Mouse (Mus musculus): ENCODE measurements around the gene Snta1. TPM values are rescaled to one million over a fixed set of nuclear protein-coding genes. Genes with fewer than 3 reads are reported as not detected.
A peak's percentile ranks its signal among the peaks of the same experiment; 100 is the strongest.

The Snta1 gene
- polyA plus RNA-seq, 1 experiment from 2014 or later: 4.0 TPM

GRCm38 (mm10) chr2:154418001-154418400 lies 10.1 kb upstream of the Snta1 start:
- Histone ChIP-seq H3K4me1 (ENCODE audit: control insufficient read depth, insufficient read depth, low read length) (0 out of 2 replicates have a peak, but pooled peaks cover 8% of the 10 kb centered on the region), H3K4me3 (replicated peaks; ENCODE audit: low read depth, low read length) (no peak overlapping the region), H3K9ac (replicated peaks; ENCODE audit: low read length) (no peak overlapping the region), H3K36me3 (ENCODE audit: control insufficient read depth, insufficient read depth, low read length) (no peaks in the 10 kb centered on the region), H3K9me3 (ENCODE audit: control insufficient read depth, low read length) (no peaks in the 10 kb centered on the region), H3K27me3 (ENCODE audit: control insufficient read depth, insufficient read depth, low read length) (no peaks in the 10 kb centered on the region), H3K4me2 (ENCODE audit: low read length) (no peak overlapping the region), H3K27ac (replicated peaks; ENCODE audit: low read depth, low read length) (no peak overlapping the region)
- 97% methylated on average over 7 of the region's 7 CpGs for WGBS
- DNase-seq: no peak
- ATAC-seq (ENCODE audit: low FRiP score, low TSS enrichment): no peak

- 14% methylated on average over 3 of the region's 3 CpGs for WGBS
Measured at GRCm38 (mm10) chr2:154417107-154417506, 9.2 kb upstream of the Snta1 start.

GRCm38 (mm10) chr2:154412018-154412666 lies 4.2 kb upstream of the Snta1 start:
- WGBS: 69% methylated on average over 7 of the region's 7 CpGs
- H3K9ac ChIP-seq (replicated peaks; ENCODE audit: low read length): no peak overlapping the region
- no peaks in the 10 kb centered on the region for H3K36me3 ChIP-seq (ENCODE audit: control insufficient read depth, insufficient read depth, low read length)
- H3K27me3 ChIP-seq (ENCODE audit: control insufficient read depth, insufficient read depth, low read length): no peaks in the 10 kb centered on the region
- no peak overlapping the region for H3K27ac ChIP-seq (replicated peaks; ENCODE audit: low read depth, low read length)
- no peak overlapping the region for H3K4me3 ChIP-seq (replicated peaks; ENCODE audit: low read depth, low read length)
- H3K4me2 ChIP-seq (ENCODE audit: low read length): no peak overlapping the region
- H3K9me3 ChIP-seq (ENCODE audit: control insufficient read depth, low read length): no peaks in the 10 kb centered on the region
- DNase-seq (peak; percentile 90), ATAC-seq (ENCODE audit: low FRiP score, low TSS enrichment) (no peak)
- H3K4me1 ChIP-seq (ENCODE audit: control insufficient read depth, insufficient read depth, low read length): no peaks in the 10 kb centered on the region

More at GRCm38 (mm10) chr2:154417107-154417506, 9.2 kb upstream of the Snta1 start:
- peak; percentile 89 for DNase-seq
- Histone ChIP-seq H3K36me3 (ENCODE audit: control insufficient read depth, insufficient read depth, low read length) (no peaks in the 10 kb centered on the region), H3K27me3 (ENCODE audit: control insufficient read depth, insufficient read depth, low read length) (no peaks in the 10 kb centered on the region), H3K27ac (replicated peaks; ENCODE audit: low read depth, low read length) (no peak overlapping the region), H3K4me3 (replicated peaks; ENCODE audit: low read depth, low read length) (no peak overlapping the region), H3K4me1 (ENCODE audit: control insufficient read depth, insufficient read depth, low read length) (0 out of 2 replicates have a peak, but pooled peaks cover 8% of the 10 kb centered on the region), H3K4me2 (ENCODE audit: low read length) (no peak overlapping the region), H3K9ac (replicated peaks; ENCODE audit: low read length) (no peak overlapping the region), H3K9me3 (ENCODE audit: control insufficient read depth, low read length) (no peaks in the 10 kb centered on the region)
- no peak for ATAC-seq (ENCODE audit: low FRiP score, low TSS enrichment)

GRCm38 (mm10) chr2:154410355-154410754 lies 2.5 kb upstream of the Snta1 start:
- ATAC-seq (ENCODE audit: low FRiP score, low TSS enrichment) (no peak), DNase-seq (peak; percentile 30)
- H3K27ac ChIP-seq (replicated peaks; ENCODE audit: low read depth, low read length): no peak overlapping the region
- H3K4me2 ChIP-seq (ENCODE audit: low read length): no peak overlapping the region
- H3K9ac ChIP-seq (replicated peaks; ENCODE audit: low read length): no peak overlapping the region
- WGBS: 72% methylated on average over 2 of the region's 2 CpGs
- no peak overlapping the region for H3K4me3 ChIP-seq (replicated peaks; ENCODE audit: low read depth, low read length)
- H3K4me1 ChIP-seq (ENCODE audit: control insufficient read depth, insufficient read depth, low read length): peaks cover 5% of the 10 kb centered on the region; the same call in 1 of the 2 replicates
- no peaks in the 10 kb centered on the region for H3K27me3 ChIP-seq (ENCODE audit: control insufficient read depth, insufficient read depth, low read length)
- H3K9me3 ChIP-seq (ENCODE audit: control insufficient read depth, low read length): no peaks in the 10 kb centered on the region
- no peaks in the 10 kb centered on the region for H3K36me3 ChIP-seq (ENCODE audit: control insufficient read depth, insufficient read depth, low read length)

GRCm38 (mm10) chr2:154407063-154407642 lies 746 bp downstream of the Snta1 start:
- H3K9ac ChIP-seq (replicated peaks; ENCODE audit: low read length): peak overlapping the region; percentile 70
- no peak for ATAC-seq (ENCODE audit: low FRiP score, low TSS enrichment)
- peak overlapping the region; percentile 71 for H3K4me2 ChIP-seq (ENCODE audit: low read length)
- H3K36me3 ChIP-seq (ENCODE audit: control insufficient read depth, insufficient read depth, low read length): no peaks in the 10 kb centered on the region
- no peaks in the 10 kb centered on the region for H3K27me3 ChIP-seq (ENCODE audit: control insufficient read depth, insufficient read depth, low read length)
- H3K4me1 ChIP-seq (ENCODE audit: control insufficient read depth, insufficient read depth, low read length): peaks cover 11% of the 10 kb centered on the region; the same call in 1 of the 2 replicates
- DNase-seq: no peak
- 28% methylated on average over 11 of the region's 11 CpGs for WGBS
- peak overlapping the region; percentile 55 for H3K27ac ChIP-seq (replicated peaks; ENCODE audit: low read depth, low read length)
- no peaks in the 10 kb centered on the region for H3K9me3 ChIP-seq (ENCODE audit: control insufficient read depth, low read length)
- H3K4me3 ChIP-seq (replicated peaks; ENCODE audit: low read depth, low read length): peak overlapping the region; percentile 69

- DNase-seq (peak; percentile 57), ATAC-seq (ENCODE audit: low FRiP score, low TSS enrichment) (no peak)
- Histone ChIP-seq H3K4me1 (ENCODE audit: control insufficient read depth, insufficient read depth, low read length) (peaks cover 11% of the 10 kb centered on the region; the same call in 1 of the 2 replicates), H3K9ac (replicated peaks; ENCODE audit: low read length) (no peak overlapping the region), H3K27ac (replicated peaks; ENCODE audit: low read depth, low read length) (no peak overlapping the region), H3K9me3 (ENCODE audit: control insufficient read depth, low read length) (no peaks in the 10 kb centered on the region), H3K4me3 (replicated peaks; ENCODE audit: low read depth, low read length) (no peak overlapping the region), H3K27me3 (ENCODE audit: control insufficient read depth, insufficient read depth, low read length) (no peaks in the 10 kb centered on the region), H3K36me3 (ENCODE audit: control insufficient read depth, insufficient read depth, low read length) (no peaks in the 10 kb centered on the region), H3K4me2 (ENCODE audit: low read length) (no peak overlapping the region)
- 50% methylated on average over 5 of the region's 5 CpGs for WGBS
Measured at GRCm38 (mm10) chr2:154405447-154405994, 2.4 kb downstream of the Snta1 start.

GRCm38 (mm10) chr2:154402811-154403210 lies 5.1 kb downstream of the Snta1 start:
- Histone ChIP-seq H3K36me3 (ENCODE audit: control insufficient read depth, insufficient read depth, low read length) (no peaks in the 10 kb centered on the region), H3K4me1 (ENCODE audit: control insufficient read depth, insufficient read depth, low read length) (peaks cover 11% of the 10 kb centered on the region; the same call in 1 of the 2 replicates), H3K9ac (replicated peaks; ENCODE audit: low read length) (no peak overlapping the region), H3K9me3 (ENCODE audit: control insufficient read depth, low read length) (no peaks in the 10 kb centered on the region), H3K4me2 (ENCODE audit: low read length) (no peak overlapping the region), H3K27me3 (ENCODE audit: control insufficient read depth, insufficient read depth, low read length) (no peaks in the 10 kb centered on the region), H3K4me3 (replicated peaks; ENCODE audit: low read depth, low read length) (no peak overlapping the region), H3K27ac (replicated peaks; ENCODE audit: low read depth, low read length) (no peak overlapping the region)
- no peak for ATAC-seq (ENCODE audit: low FRiP score, low TSS enrichment)
- peak; percentile 76 for DNase-seq
- 31% methylated on average over 7 of the region's 7 CpGs for WGBS

- Histone ChIP-seq H3K4me3 (replicated peaks; ENCODE audit: low read depth, low read length) (no peak overlapping the region), H3K36me3 (ENCODE audit: control insufficient read depth, insufficient read depth, low read length) (no peaks in the 10 kb centered on the region), H3K27me3 (ENCODE audit: control insufficient read depth, insufficient read depth, low read length) (no peaks in the 10 kb centered on the region), H3K27ac (replicated peaks; ENCODE audit: low read depth, low read length) (no peak overlapping the region), H3K9me3 (ENCODE audit: control insufficient read depth, low read length) (no peaks in the 10 kb centered on the region), H3K4me2 (ENCODE audit: low read length) (no peak overlapping the region), H3K9ac (replicated peaks; ENCODE audit: low read length) (no peak overlapping the region), H3K4me1 (ENCODE audit: control insufficient read depth, insufficient read depth, low read length) (peaks cover 11% of the 10 kb centered on the region; the same call in 1 of the 2 replicates)
- DNase-seq: no peak
- 58% methylated on average over 1 of the region's 1 CpGs for WGBS
- no peak for ATAC-seq (ENCODE audit: low FRiP score, low TSS enrichment)
Measured at GRCm38 (mm10) chr2:154401976-154402375, 5.9 kb downstream of the Snta1 start.

Data from midbrain, embryonic 14.5 days (tissue).